Mouse (Mus musculus) large intestine, adult 2 months (tissue): ENCODE measurements around the gene Spin2e. TPM values are rescaled to one million over a fixed set of nuclear protein-coding genes. Genes with fewer than 3 reads are reported as not detected.
"Not testable (repeated sequence)": the region's sequence is repeated elsewhere in the genome, so short reads cannot be mapped to it uniquely, and the experiment has no call there.

Experiments
- DNase-seq: peaks from one replicate; pipeline ENCODE4 v3.0.0-alpha.2; 2012; ENCODE audit warnings: low read depth, low spot score
- WGBS: fragments of 180-500 bp; shearing (Covaris S2); methylation state at CpG from one replicate; pipeline ENCODE4 v1.1.7; 2018; 5-methylcytosine and 5-hydroxymethylcytosine counted together
- polyA plus RNA-seq: library from polyadenylated mRNA; depleted of rRNA; stranded (reverse); fragments of >200 nt; gene quantifications from 2 replicates; pipeline ENCODE4 v1.2.3, GENCODE M21; 2012; rRNA removed

The Spin2e gene
- polyA plus RNA-seq: not detected in 2 replicates

DNA sequence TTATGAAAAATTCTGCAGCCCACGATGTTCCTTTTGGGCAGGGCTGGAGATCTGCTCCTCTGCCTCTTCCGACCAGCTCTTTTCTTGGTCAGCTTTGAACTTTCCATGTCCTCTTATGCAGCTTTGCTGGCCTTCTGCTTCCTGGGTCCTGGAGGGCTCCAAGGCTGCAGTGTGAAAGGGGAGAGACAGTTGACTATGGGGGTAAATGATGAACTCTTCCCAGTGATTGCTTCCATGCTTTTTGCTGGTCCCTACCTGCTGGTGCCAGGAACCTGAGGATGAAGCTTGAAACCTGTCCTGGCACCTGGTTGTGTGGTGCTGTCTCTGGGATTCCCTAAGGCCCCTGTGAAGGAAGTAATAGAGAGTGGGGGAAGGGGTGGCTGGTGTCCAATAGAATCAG, at the start of gene Spin2e:
Gene Spin2e, minus strand, starts transcription at position 101 of the 400 bp plus-strand sequence.
- not testable (repeated sequence) for DNase-seq
- WGBS: 87% methylated on average over 2 of the region's 2 CpGs

GRCm38 (mm10) chrX:31574183-31574582, 44.5 kb downstream of the Spin2e start, which contains the start of gene Gm21883:
Gm21883 (minus strand) TSS chrX:31574283.
- WGBS: no CpG with 5 or more reads among the region's 1 CpGs
- not testable (repeated sequence) for DNase-seq

Other genes starting within 250 kb of the Spin2e start
- not detected in 2 replicates for gene Btbd35f19, start 235.0 kb downstream of the Spin2e start, polyA plus RNA-seq
- not detected in 2 replicates for gene Gm21883, start 44.6 kb downstream of the Spin2e start, polyA plus RNA-seq
- gene Btbd35f25, start 98.2 kb upstream of the Spin2e start, polyA plus RNA-seq: not detected in 2 replicates